Mouse (Mus musculus) brain, embryonic 14.5 days (tissue): ENCODE data around the gene Spg20.

ENCODE experiments used
- CTCF ChIP-seq: fragments of 200-500 bp; IDR thresholded peaks from 2 replicates; pipeline ENCODE4 v1.5.1; 2012; ENCODE audit warnings: inconsistent platforms, mild to moderate bottlenecking, moderate library complexity, borderline replicate concordance; ENCODE audit not compliant: insufficient read depth, insufficient read length; ENCODE audit errors: extremely low read depth
- POLR2A ChIP-seq: fragments of 200-500 bp; IDR thresholded peaks from 2 replicates; pipeline ENCODE4 v1.6.1; 2012; ENCODE audit warnings: mild to moderate bottlenecking, inconsistent platforms, borderline replicate concordance; ENCODE audit not compliant: poor library complexity, insufficient read depth, insufficient read length, severe bottlenecking; ENCODE audit errors: extremely low read depth

DNA sequence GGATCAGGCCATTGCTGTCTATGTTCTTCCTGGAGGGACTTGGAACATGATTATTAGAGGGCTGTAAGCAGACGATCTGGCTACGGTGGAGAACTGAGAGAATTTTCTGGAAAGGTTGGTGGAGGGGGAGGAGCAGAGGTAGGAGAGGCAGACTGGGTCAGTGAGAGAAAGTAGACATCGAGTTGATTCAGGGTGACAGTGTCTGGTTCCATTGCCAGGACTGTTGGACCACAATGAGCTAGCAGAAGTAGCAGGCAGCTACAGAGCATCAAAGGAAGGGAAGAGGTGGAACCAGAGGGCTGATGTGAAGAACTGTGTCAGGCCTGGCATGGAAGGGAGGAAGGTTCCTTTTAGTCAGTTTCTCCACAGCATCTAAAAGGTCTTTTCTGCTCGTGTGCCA, 23.5 kb upstream of the Spg20 start:
- TF ChIP-seq CTCF, result no peak
- TF ChIP-seq POLR2A, result no peak
